Mouse (Mus musculus): ENCODE data around the gene Scn10a. TPM values are rescaled to one million over a fixed set of nuclear protein-coding genes. Genes with fewer than 3 reads are reported as not detected.

Gene Scn10a
- polyA plus RNA-seq, 1 experiment from 2014 or later: not detected

- no peak for TF ChIP-seq CTCF (IDR thresholded peaks at IDR 0.05; ENCODE audit: low read depth)
- Histone ChIP-seq H3K27me3 (ENCODE audit: insufficient read depth, low read length) (no peaks in the 10 kb centered on the region), H3K4me1 (ENCODE audit: insufficient read depth) (no peaks in the 10 kb centered on the region), H3K4me3 (ENCODE audit: low read depth, low read length) (no peak overlapping the region), H3K27ac (ENCODE audit: low read depth) (no peak overlapping the region), H3K9me3 (ENCODE audit: low read depth, low read length) (no peaks in the 10 kb centered on the region), H3K4me2 (no peak overlapping the region), H3K36me3 (ENCODE audit: insufficient read depth) (no peaks in the 10 kb centered on the region), H3K9ac (no peak overlapping the region)
- ATAC-seq (ENCODE audit: insufficient read depth): no peak
- no peak for DNase-seq
- 74% methylated on average over 8 of the region's 8 CpGs for WGBS
These were observed 28.1 kb downstream of the Scn10a start for GRCm38 (mm10) chr9:119691001-119691400.

- ATAC-seq (ENCODE audit: insufficient read depth): no peak
- Histone ChIP-seq H3K4me3 (ENCODE audit: low read depth, low read length) (no peak overlapping the region), H3K9ac (no peak overlapping the region), H3K4me2 (no peak overlapping the region), H3K9me3 (ENCODE audit: low read depth, low read length) (no peaks in the 10 kb centered on the region), H3K4me1 (ENCODE audit: insufficient read depth) (no peaks in the 10 kb centered on the region), H3K27ac (ENCODE audit: low read depth) (no peak overlapping the region), H3K27me3 (ENCODE audit: insufficient read depth, low read length) (no peaks in the 10 kb centered on the region), H3K36me3 (ENCODE audit: insufficient read depth) (no peaks in the 10 kb centered on the region)
- 62% methylated on average over 8 of the region's 8 CpGs for WGBS
- DNase-seq: no peak
- no peak for TF ChIP-seq CTCF (IDR thresholded peaks at IDR 0.05; ENCODE audit: low read depth)
These were observed 31.2 kb downstream of the Scn10a start for GRCm38 (mm10) chr9:119687893-119688292.

GRCm38 (mm10) chr9:119686187-119686586 is 32.9 kb downstream of the Scn10a start:
- Histone ChIP-seq H3K27ac (ENCODE audit: low read depth) (no peak overlapping the region), H3K4me1 (ENCODE audit: insufficient read depth) (no peaks in the 10 kb centered on the region), H3K9ac (no peak overlapping the region), H3K27me3 (ENCODE audit: insufficient read depth, low read length) (no peaks in the 10 kb centered on the region), H3K36me3 (ENCODE audit: insufficient read depth) (no peaks in the 10 kb centered on the region), H3K4me3 (ENCODE audit: low read depth, low read length) (no peak overlapping the region), H3K9me3 (ENCODE audit: low read depth, low read length) (no peaks in the 10 kb centered on the region), H3K4me2 (no peak overlapping the region)
- TF ChIP-seq CTCF (IDR thresholded peaks at IDR 0.05; ENCODE audit: low read depth): peak; percentile 45
- WGBS: 95% methylated on average over 8 of the region's 8 CpGs
- ATAC-seq (ENCODE audit: insufficient read depth): no peak
- DNase-seq: no peak

- H3K4me2 ChIP-seq: no peak overlapping the region
- H3K27ac ChIP-seq (ENCODE audit: low read depth): no peak overlapping the region
- H3K9me3 ChIP-seq (ENCODE audit: low read depth, low read length): no peaks in the 10 kb centered on the region
- no peak for TF ChIP-seq CTCF (IDR thresholded peaks at IDR 0.05; ENCODE audit: low read depth)
- 54% methylated on average over 3 of the region's 3 CpGs for WGBS
- H3K4me1 ChIP-seq (ENCODE audit: insufficient read depth): no peaks in the 10 kb centered on the region
- DNase-seq (no peak), ATAC-seq (ENCODE audit: insufficient read depth) (no peak)
- no peak overlapping the region for H3K9ac ChIP-seq
- no peaks in the 10 kb centered on the region for H3K27me3 ChIP-seq (ENCODE audit: insufficient read depth, low read length)
- no peaks in the 10 kb centered on the region for H3K36me3 ChIP-seq (ENCODE audit: insufficient read depth)
- H3K4me3 ChIP-seq (ENCODE audit: low read depth, low read length): no peak overlapping the region
These were observed 38.2 kb downstream of the Scn10a start for GRCm38 (mm10) chr9:119680896-119681295.

GRCm38 (mm10) chr9:119664109-119664508 is 55.0 kb downstream of the Scn10a start:
- no peaks in the 10 kb centered on the region for H3K9me3 ChIP-seq (ENCODE audit: low read depth, low read length)
- no peak overlapping the region for H3K4me2 ChIP-seq
- DNase-seq (peak; percentile 31), ATAC-seq (ENCODE audit: insufficient read depth) (no peak)
- no peak overlapping the region for H3K9ac ChIP-seq
- H3K4me3 ChIP-seq (ENCODE audit: low read depth, low read length): no peak overlapping the region
- H3K4me1 ChIP-seq (ENCODE audit: insufficient read depth): no peaks in the 10 kb centered on the region
- peak; percentile 1; the same call in 1 of the 2 replicates for TF ChIP-seq CTCF (IDR thresholded peaks at IDR 0.05; ENCODE audit: low read depth)
- no peaks in the 10 kb centered on the region for H3K36me3 ChIP-seq (ENCODE audit: insufficient read depth)
- H3K27ac ChIP-seq (ENCODE audit: low read depth): no peak overlapping the region
- H3K27me3 ChIP-seq (ENCODE audit: insufficient read depth, low read length): no peaks in the 10 kb centered on the region
- WGBS: 42% methylated on average over 1 of the region's 1 CpGs

- 28% methylated on average over 6 of the region's 6 CpGs for WGBS
- Histone ChIP-seq H3K27ac (ENCODE audit: low read depth) (no peak overlapping the region), H3K9me3 (ENCODE audit: low read depth, low read length) (no peaks in the 10 kb centered on the region), H3K4me2 (no peak overlapping the region), H3K27me3 (ENCODE audit: insufficient read depth, low read length) (no peaks in the 10 kb centered on the region), H3K4me1 (ENCODE audit: insufficient read depth) (no peaks in the 10 kb centered on the region), H3K4me3 (ENCODE audit: low read depth, low read length) (no peak overlapping the region), H3K9ac (no peak overlapping the region), H3K36me3 (ENCODE audit: insufficient read depth) (no peaks in the 10 kb centered on the region)
- ATAC-seq (ENCODE audit: insufficient read depth) (no peak), DNase-seq (peak; percentile 65)
- TF ChIP-seq CTCF (IDR thresholded peaks at IDR 0.05; ENCODE audit: low read depth): no peak
These were observed 63.0 kb downstream of the Scn10a start for GRCm38 (mm10) chr9:119656111-119656510.

- H3K36me3 ChIP-seq (ENCODE audit: insufficient read depth): no peaks in the 10 kb centered on the region
- H3K27me3 ChIP-seq (ENCODE audit: insufficient read depth, low read length): no peaks in the 10 kb centered on the region
- no peak overlapping the region for H3K9ac ChIP-seq
- no peaks in the 10 kb centered on the region for H3K9me3 ChIP-seq (ENCODE audit: low read depth, low read length)
- ATAC-seq (ENCODE audit: insufficient read depth) (no peak), DNase-seq (no peak)
- H3K4me3 ChIP-seq (ENCODE audit: low read depth, low read length): no peak overlapping the region
- no peaks in the 10 kb centered on the region for H3K4me1 ChIP-seq (ENCODE audit: insufficient read depth)
- WGBS: 51% methylated on average over 5 of the region's 5 CpGs
- no peak overlapping the region for H3K27ac ChIP-seq (ENCODE audit: low read depth)
- TF ChIP-seq CTCF (IDR thresholded peaks at IDR 0.05; ENCODE audit: low read depth): no peak
- no peak overlapping the region for H3K4me2 ChIP-seq
These were observed 65.4 kb downstream of the Scn10a start for GRCm38 (mm10) chr9:119653758-119654157.

Measured in lung, embryonic 14.5 days (tissue).